Mouse (Mus musculus) testis, adult 10 weeks (tissue): ENCODE results near the gene Ube2q1. TPM values are rescaled to one million over a fixed set of nuclear protein-coding genes. Genes with fewer than 3 reads are reported as not detected.

Experiments
- polyA plus RNA-seq: library from polyadenylated mRNA; stranded (reverse); fragments of 350-450 nt; fragmentation: Illumina TruSeq; extraction: RNeasy Lipid Tissue Mini Kit (QIAGEN cat#74804); gene quantifications from one replicate; pipeline ENCODE4 v1.2.3, GENCODE M21; 2014; ENCODE audit warnings: low read depth, low replicate concordance

Ube2q1 gene
- polyA plus RNA-seq = 67.5 TPM

DNA sequence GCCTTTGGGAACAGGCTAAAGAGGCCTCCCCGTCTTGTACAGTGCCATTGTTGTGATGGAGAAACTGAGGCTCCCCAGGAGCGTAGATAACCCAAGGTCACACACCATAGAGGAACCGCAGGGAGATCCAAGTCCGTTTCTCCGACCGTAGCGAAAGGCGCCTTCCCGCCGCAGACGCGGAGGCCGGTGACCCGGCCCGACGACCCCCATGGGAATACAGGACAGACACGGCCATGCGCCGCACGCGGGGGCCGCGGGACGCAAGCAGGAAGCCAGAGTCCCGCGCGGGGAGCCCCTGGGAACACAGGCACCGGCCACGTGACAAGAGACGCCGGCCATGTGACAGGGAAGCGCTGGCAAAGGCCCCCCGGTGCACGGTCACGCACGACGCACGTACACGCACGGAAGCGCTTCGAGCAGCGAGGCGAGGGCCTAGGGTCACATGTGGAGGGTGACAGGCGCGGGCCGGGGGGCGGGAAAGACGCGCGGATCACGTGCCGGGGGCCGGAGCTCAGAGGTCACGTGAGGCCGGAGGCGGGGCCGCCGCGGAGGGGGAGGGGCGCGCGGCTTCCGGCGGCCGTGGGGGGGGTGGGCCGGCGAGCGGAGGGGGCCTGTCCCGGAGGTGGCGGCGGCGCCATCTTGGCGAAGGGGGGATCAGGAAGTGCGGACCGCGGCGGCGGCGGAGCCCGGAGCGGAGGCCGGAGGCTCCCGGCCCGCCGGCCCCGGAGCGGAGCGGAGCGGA is at the start of gene Ube2q1:
TSS of gene Ube2q1 (plus strand) at position 649 of the 742 bp plus-strand sequence.

DNA sequence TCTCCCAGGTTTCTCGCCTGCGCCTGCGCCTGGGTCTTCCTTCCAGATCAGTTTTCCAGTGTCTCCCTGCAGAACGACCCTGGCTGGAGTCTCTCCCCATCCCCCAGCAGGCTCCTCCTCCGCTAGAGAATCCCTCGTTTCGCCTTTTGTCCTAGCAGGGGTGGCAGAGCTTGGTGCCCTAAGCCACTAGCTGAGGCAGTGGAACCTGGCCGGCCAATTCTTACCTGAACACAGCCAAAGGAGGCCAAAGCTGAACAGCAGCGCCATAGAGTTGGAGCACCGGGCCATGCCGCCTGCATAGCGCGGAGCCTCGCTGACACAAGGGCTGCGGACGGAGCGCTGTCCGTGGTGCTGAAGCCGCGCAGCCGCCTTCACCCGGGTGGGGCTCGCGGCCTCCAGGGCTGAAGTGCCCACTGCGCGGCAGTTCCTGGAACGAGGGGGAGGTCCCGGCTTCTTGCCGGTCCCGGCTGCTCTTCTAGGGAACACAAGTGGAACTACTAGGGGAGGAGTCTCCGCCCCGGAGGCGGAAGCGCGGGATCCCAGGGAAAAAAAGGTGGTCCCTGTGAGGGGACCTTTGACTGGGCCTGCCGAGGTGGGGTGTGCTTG is 9.2 kb upstream of the Ube2q1 start, which contains the start of gene Chrnb2:
TSS of gene Chrnb2 (minus strand) at position 514 of the 606 bp plus-strand sequence.

DNA sequence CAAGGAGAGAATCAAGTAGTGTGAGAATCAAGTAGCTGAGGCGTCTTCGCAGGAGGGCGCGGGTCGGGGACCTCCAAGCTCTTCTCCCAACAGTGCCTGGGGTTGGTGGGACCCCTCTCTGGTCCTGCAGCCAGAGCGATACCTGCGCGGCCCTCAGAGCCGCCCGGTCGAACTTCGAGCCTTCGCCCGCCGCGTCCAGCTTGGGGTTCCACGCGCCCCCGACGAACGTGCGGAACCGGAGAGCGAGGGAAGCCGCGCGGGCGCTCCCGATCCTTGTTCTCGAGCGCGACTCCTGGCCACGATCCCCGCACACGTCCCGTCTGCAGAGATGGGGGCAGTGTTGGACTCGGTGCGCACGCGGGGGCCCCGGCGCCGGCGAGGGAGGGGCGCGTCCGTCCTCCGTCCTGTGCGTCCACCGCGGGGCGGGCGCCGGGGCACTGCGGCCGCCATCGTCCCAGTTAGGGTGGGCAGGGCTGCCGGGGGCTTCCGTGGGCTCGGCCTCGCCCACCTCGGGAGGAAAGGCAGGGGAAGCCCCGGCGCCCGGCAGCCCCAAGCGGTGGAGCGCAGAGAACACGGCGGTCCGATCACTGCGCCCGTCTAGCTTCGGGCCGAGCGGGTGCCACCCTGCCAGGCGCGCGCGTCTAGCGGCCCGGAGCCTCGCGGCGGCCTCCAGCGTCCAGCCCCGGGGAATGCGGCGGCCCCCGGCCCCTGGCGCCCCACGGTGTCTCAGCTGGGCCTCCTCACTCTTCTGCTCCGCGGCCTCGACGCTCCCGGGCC is 57.6 kb downstream of the Ube2q1 start, which contains the start of gene She:
TSS of gene She (plus strand) at position 556 of the 777 bp plus-strand sequence.

Other genes with a start within 250 kb of the Ube2q1 start
- gene Adar, start 58.6 kb upstream of the Ube2q1 start, polyA plus RNA-seq = 2.2 TPM
- gene Chrnb2, start 9.0 kb upstream of the Ube2q1 start, polyA plus RNA-seq = 0.62 TPM
- gene She, start 57.8 kb downstream of the Ube2q1 start, polyA plus RNA-seq = 0.55 TPM
- gene Il6ra, start 139.6 kb downstream of the Ube2q1 start, polyA plus RNA-seq = 0.57 TPM
- 16.2 TPM for gene Atp8b2, start 189.9 kb downstream of the Ube2q1 start, polyA plus RNA-seq
- 117 TPM for gene Hax1, start 225.2 kb downstream of the Ube2q1 start, polyA plus RNA-seq